Mouse (Mus musculus) ovary, postnatal 14 days (tissue): Measurements from ENCODE around the gene Grrp1.
"Not testable (repeated sequence)": the region's sequence is repeated elsewhere in the genome, so short reads cannot be mapped to it uniquely, and the experiment has no call there.

Experiments
- DNase-seq: peaks from one replicate; pipeline ENCODE4 v3.0.0; 2022; ENCODE audit warnings: low spot score

Grrp1 gene

GRCm38 (mm10) chr4:134253722-134254324 is at the start of gene Grrp1:
TSS of gene Grrp1 (minus strand) at chr4:134254106.
- DNase-seq: no peak

- no peak for DNase-seq
Observed at GRCm38 (mm10) chr4:134302084-134302483, 48.2 kb upstream of the Grrp1 start.

DNA sequence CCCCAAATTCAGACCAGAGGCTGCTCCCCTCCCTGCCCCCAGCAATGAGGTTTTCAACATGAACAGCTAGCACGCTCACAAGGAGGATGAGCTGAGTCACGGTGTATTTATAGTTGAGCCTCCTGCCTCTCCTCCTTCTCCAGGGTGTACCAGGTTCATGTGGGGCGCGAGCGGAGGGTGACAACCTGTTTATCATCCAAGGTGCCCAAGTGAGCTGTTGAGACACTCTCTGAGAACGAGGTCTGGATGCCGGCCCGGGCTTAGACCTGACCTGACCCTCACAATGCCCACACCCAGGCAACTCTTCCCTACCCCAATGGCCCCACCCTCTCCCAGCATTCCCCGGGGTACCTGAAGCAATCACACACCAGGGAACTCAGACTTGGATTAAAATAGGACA is 46.4 kb upstream of the Grrp1 start:
- no peak for DNase-seq

- DNase-seq: no peak
Observed at GRCm38 (mm10) chr4:134299498-134299810, 45.5 kb upstream of the Grrp1 start.

- no peak for DNase-seq
Observed at GRCm38 (mm10) chr4:134298626-134299497, 45.0 kb upstream of the Grrp1 start.

GRCm38 (mm10) chr4:134297369-134297768 is 43.5 kb upstream of the Grrp1 start:
- no peak for DNase-seq

DNA sequence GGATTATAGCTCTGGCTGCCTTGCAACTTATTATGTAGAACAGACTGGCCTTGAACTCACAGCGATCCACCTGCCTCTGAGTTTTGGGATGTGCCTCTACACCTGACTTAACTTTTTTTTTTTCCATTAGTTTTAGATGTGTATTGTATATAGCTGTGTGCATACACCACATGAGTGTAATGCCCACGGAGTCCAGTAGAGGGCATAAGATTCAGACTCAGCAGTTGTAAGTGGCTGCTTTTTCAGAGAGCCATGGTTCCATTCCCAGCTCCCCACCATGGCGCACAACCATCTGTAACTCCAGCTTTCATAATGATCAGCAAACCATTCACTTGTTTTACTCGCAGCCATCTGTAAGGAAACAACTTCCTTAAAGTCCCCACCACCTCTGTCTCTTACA is 42.6 kb upstream of the Grrp1 start:
- no peak for DNase-seq

- DNase-seq: not testable (repeated sequence)
Observed at GRCm38 (mm10) chr4:134296096-134296495, 42.2 kb upstream of the Grrp1 start.

GRCm38 (mm10) chr4:134293692-134294163 is 39.8 kb upstream of the Grrp1 start:
- DNase-seq: no peak

DNA sequence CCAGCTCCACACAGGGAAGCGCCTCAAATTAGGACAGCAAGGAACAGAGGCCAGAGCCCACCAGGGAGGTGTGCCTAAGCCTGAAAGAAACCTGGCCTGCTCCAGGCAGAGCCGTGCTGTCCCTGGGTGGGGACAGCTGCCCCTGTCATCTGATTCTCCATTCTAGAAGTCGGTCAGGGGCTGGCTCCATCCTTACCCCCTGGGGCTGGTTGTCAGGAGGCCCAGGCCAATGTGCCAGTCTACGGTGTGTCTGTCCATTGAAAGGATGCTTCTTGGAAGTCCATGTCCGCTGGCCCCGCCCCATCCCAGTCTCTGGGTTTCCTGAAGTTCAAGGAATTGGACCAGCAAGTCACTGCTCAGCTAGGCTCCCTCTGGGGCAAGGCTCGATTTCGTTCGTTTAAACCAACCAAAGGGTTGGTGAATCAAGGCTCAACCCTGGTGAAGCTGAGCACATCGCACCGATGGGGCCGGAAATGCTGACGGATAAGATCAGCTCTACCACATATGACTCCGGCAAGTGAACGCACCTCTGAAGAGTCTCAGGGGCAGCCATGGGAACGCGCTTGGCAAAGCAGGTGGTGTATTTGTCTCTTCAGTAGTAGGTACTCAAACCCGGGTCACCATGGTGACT is 39.3 kb upstream of the Grrp1 start:
- no peak for DNase-seq

DNA sequence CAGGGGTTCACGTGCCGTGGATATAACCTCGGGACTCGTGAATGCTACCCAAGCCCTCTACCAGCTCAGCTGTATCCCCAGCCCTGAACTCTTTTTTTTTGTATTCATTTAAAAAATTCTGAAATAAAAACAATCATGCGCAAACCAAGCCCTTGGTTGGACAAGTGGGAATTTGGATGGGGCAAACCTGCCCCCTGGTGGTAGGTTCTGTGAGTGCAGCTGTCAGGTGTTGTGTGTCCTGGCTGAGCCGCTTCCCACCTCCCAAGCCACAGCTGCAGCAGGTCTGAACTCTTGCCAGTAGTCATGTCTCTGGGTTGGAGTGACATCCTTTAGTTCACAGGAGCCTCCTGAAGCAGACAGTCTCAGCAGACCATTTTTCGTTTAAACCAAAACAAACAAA is 38.2 kb upstream of the Grrp1 start:
- DNase-seq: peak; percentile 72

GRCm38 (mm10) chr4:134288397-134289256 is 34.7 kb upstream of the Grrp1 start:
- no peak for DNase-seq

GRCm38 (mm10) chr4:134287575-134288025 is 33.7 kb upstream of the Grrp1 start, which contains the start of gene Pdik1l:
TSS of gene Pdik1l (minus strand) at chr4:134287895.
- peak; percentile 64 for DNase-seq

DNA sequence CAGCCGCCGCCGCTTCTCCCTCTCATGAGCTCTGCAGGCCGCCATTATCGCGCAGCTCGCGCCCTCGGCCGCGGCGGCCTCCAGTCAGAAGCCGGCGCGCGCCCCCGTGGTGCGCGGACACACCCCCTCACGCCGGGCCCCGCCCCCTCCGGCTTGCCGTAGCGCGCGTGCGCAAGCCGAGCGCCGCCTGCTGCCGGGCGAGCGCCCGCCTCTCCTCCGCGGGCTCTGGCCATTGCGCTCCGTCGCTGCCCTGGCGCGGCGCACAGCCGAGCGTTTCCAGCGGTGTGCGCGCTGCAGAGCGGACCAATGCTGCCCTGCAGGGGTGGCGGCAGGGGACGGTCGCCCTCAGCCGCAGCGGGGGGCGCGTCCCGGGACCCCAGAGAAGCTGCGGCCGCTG is 33.3 kb upstream of the Grrp1 start:
- peak; percentile 99 for DNase-seq

- DNase-seq: no peak
Observed at GRCm38 (mm10) chr4:134286226-134287167, 32.6 kb upstream of the Grrp1 start.

GRCm38 (mm10) chr4:134284942-134285341 is 31.0 kb upstream of the Grrp1 start:
- DNase-seq: no peak

GRCm38 (mm10) chr4:134273417-134274345 is 19.8 kb upstream of the Grrp1 start:
- DNase-seq: no peak

GRCm38 (mm10) chr4:134272731-134273416 is 19.0 kb upstream of the Grrp1 start:
- no peak for DNase-seq

GRCm38 (mm10) chr4:134271979-134272378 is 18.1 kb upstream of the Grrp1 start:
- no peak for DNase-seq
